Mouse (Mus musculus): ENCODE data around the gene Rgs3. TPM values are rescaled to one million over a fixed set of nuclear protein-coding genes. Genes with fewer than 3 reads are reported as not detected.

Gene Rgs3
- polyA plus RNA-seq, 1 experiment from 2014 or later, result 29.4 TPM

GRCm38 (mm10) chr4:62741601-62742000 lies 182.0 kb downstream of the Rgs3 start:
- Histone ChIP-seq H3K4me1 (peaks cover 65% of the 10 kb centered on the region), H3K27ac (replicated peaks) (peak overlapping the region; percentile 85), H3K36me3 (no peaks in the 10 kb centered on the region), H3K9me3 (replicated peaks) (no peaks in the 10 kb centered on the region; the same call in 1 of the 2 replicates), H3K27me3 (ENCODE audit: low read depth, poor library complexity, severe bottlenecking) (no peaks in the 10 kb centered on the region), H3K4me3 (no peak overlapping the region)
- 12% methylated on average over 3 of the region's 3 CpGs for WGBS
- peak; percentile 68 for DNase-seq (ENCODE audit: low spot score)

- peaks cover 58% of the 10 kb centered on the region for H3K4me1 ChIP-seq
Measured at GRCm38 (mm10) chr4:62742885-62743760, 183.5 kb downstream of the Rgs3 start.

GRCm38 (mm10) chr4:62744534-62744956 lies 184.9 kb downstream of the Rgs3 start:
- peaks cover 56% of the 10 kb centered on the region for H3K4me1 ChIP-seq

More at GRCm38 (mm10) chr4:62742885-62743760, 183.5 kb downstream of the Rgs3 start:
- no peaks in the 10 kb centered on the region; the same call in 1 of the 2 replicates for H3K9me3 ChIP-seq (replicated peaks)
- no peaks in the 10 kb centered on the region for H3K27me3 ChIP-seq (ENCODE audit: low read depth, poor library complexity, severe bottlenecking)
- H3K27ac ChIP-seq (replicated peaks), result peak overlapping the region; percentile 85
- DNase-seq (ENCODE audit: low spot score), result no peak
- no peaks in the 10 kb centered on the region for H3K36me3 ChIP-seq
- WGBS, result 65% methylated on average over 14 of the region's 14 CpGs
- H3K4me3 ChIP-seq, result no peak overlapping the region

GRCm38 (mm10) chr4:62744985-62745638 lies 185.5 kb downstream of the Rgs3 start:
- no peak for DNase-seq (ENCODE audit: low spot score)
- Histone ChIP-seq H3K4me1 (peaks cover 56% of the 10 kb centered on the region), H3K27me3 (ENCODE audit: low read depth, poor library complexity, severe bottlenecking) (no peaks in the 10 kb centered on the region), H3K9me3 (replicated peaks) (no peaks in the 10 kb centered on the region), H3K4me3 (no peak overlapping the region), H3K27ac (replicated peaks) (peak overlapping the region; percentile 23; the same call in 1 of the 2 replicates), H3K36me3 (no peaks in the 10 kb centered on the region)
- WGBS, result 31% methylated on average over 1 of the region's 1 CpGs

More at GRCm38 (mm10) chr4:62744534-62744956, 184.9 kb downstream of the Rgs3 start:
- Histone ChIP-seq H3K9me3 (replicated peaks) (no peaks in the 10 kb centered on the region; the same call in 1 of the 2 replicates), H3K36me3 (no peaks in the 10 kb centered on the region), H3K4me3 (no peak overlapping the region), H3K27ac (replicated peaks) (peak overlapping the region; percentile 58), H3K27me3 (ENCODE audit: low read depth, poor library complexity, severe bottlenecking) (no peaks in the 10 kb centered on the region)
- 53% methylated on average over 10 of the region's 10 CpGs for WGBS
- DNase-seq (ENCODE audit: low spot score), result no peak

Other genes with a start within 250 kb of the Rgs3 start
- 17.6 and 21.1 TPM in 2 replicates for gene Fkbp15, start 199.3 kb upstream of the Rgs3 start, polyA plus RNA-seq (2016; fragmentation: Nextera tagmentation; extraction: Ambion mirVana)
- gene Slc31a1, start 199.1 kb upstream of the Rgs3 start, polyA plus RNA-seq (2016; fragmentation: Nextera tagmentation; extraction: Ambion mirVana), result 54.9 and 57.7 TPM in 2 replicates
- 175 and 185 TPM in 2 replicates for gene Cdc26, start 151.2 kb upstream of the Rgs3 start, polyA plus RNA-seq (2016; fragmentation: Nextera tagmentation; extraction: Ambion mirVana)
- gene Prpf4, start 151.1 kb upstream of the Rgs3 start, polyA plus RNA-seq (2016; fragmentation: Nextera tagmentation; extraction: Ambion mirVana), result 34.3 and 35.2 TPM in 2 replicates
- not detected in 2 replicates for gene Rnf183, start 124.6 kb upstream of the Rgs3 start, polyA plus RNA-seq (2016; fragmentation: Nextera tagmentation; extraction: Ambion mirVana)
- gene Wdr31, start 89.0 kb upstream of the Rgs3 start, polyA plus RNA-seq (2016; fragmentation: Nextera tagmentation; extraction: Ambion mirVana), result 10.1 and 12.6 TPM in 2 replicates
- 0.47 and 0.57 TPM in 2 replicates for gene Bspry, start 79.8 kb upstream of the Rgs3 start, polyA plus RNA-seq (2016; fragmentation: Nextera tagmentation; extraction: Ambion mirVana)
- 10.9 and 13.3 TPM in 2 replicates for gene Hdhd3, start 56.4 kb upstream of the Rgs3 start, polyA plus RNA-seq (2016; fragmentation: Nextera tagmentation; extraction: Ambion mirVana)
- 120 and 123 TPM in 2 replicates for gene Alad, start 39.9 kb upstream of the Rgs3 start, polyA plus RNA-seq (2016; fragmentation: Nextera tagmentation; extraction: Ambion mirVana)
- 140 and 142 TPM in 2 replicates for gene Pole3, start 34.8 kb upstream of the Rgs3 start, polyA plus RNA-seq (2016; fragmentation: Nextera tagmentation; extraction: Ambion mirVana)
- gene 4933430I17Rik, start 34.5 kb upstream of the Rgs3 start, polyA plus RNA-seq (2016; fragmentation: Nextera tagmentation; extraction: Ambion mirVana), result 1.5 and 1.7 TPM in 2 replicates

Data from midbrain, embryonic 10.5 days (tissue).